Mouse (Mus musculus): ENCODE measurements around the gene Ormdl3. TPM values are rescaled to one million over a fixed set of nuclear protein-coding genes. Genes with fewer than 3 reads are reported as not detected.

The Ormdl3 gene
- polyA plus RNA-seq, 1 experiment from 2014 or later: 65.1 TPM

Other genes starting within 250 kb of the Ormdl3 start
- gene Ppp1r1b, start 239.0 kb downstream of the Ormdl3 start, polyA plus RNA-seq (2015; fragmentation: Nextera tagmentation; extraction: Ambion mirVana): 74.0 and 75.8 TPM in 2 replicates
- 43.0 and 43.2 TPM in 2 replicates for gene Stard3, start 229.0 kb downstream of the Ormdl3 start, polyA plus RNA-seq (2015; fragmentation: Nextera tagmentation; extraction: Ambion mirVana)
- gene Tcap, start 203.6 kb downstream of the Ormdl3 start, polyA plus RNA-seq (2015; fragmentation: Nextera tagmentation; extraction: Ambion mirVana): 175 TPM in 2 replicates
- gene Pnmt, start 200.9 kb downstream of the Ormdl3 start, polyA plus RNA-seq (2015; fragmentation: Nextera tagmentation; extraction: Ambion mirVana): 0.37 and 0.39 TPM in 2 replicates
- 18.0 and 19.0 TPM in 2 replicates for gene Pgap3, start 186.9 kb downstream of the Ormdl3 start, polyA plus RNA-seq (2015; fragmentation: Nextera tagmentation; extraction: Ambion mirVana)
- 34.1 and 41.9 TPM in 2 replicates for gene Erbb2, start 174.9 kb downstream of the Ormdl3 start, polyA plus RNA-seq (2015; fragmentation: Nextera tagmentation; extraction: Ambion mirVana)
- 100 and 115 TPM in 2 replicates for gene Mien1, start 148.4 kb downstream of the Ormdl3 start, polyA plus RNA-seq (2015; fragmentation: Nextera tagmentation; extraction: Ambion mirVana)
- gene Grb7, start 141.0 kb downstream of the Ormdl3 start, polyA plus RNA-seq (2015; fragmentation: Nextera tagmentation; extraction: Ambion mirVana): 1.9 and 4.3 TPM in 2 replicates
- gene Ikzf3, start 41.3 kb downstream of the Ormdl3 start, polyA plus RNA-seq (2015; fragmentation: Nextera tagmentation; extraction: Ambion mirVana): 1.0 and 4.0 TPM in 2 replicates
- 0.42 and 0.62 TPM in 2 replicates for gene Zpbp2, start 36.3 kb downstream of the Ormdl3 start, polyA plus RNA-seq (2015; fragmentation: Nextera tagmentation; extraction: Ambion mirVana)
- gene Lrrc3c, start 10.9 kb upstream of the Ormdl3 start, polyA plus RNA-seq (2015; fragmentation: Nextera tagmentation; extraction: Ambion mirVana): not detected in 2 replicates
- 0.30 and 2.9 TPM in 2 replicates for gene Gm12355, start 38.3 kb upstream of the Ormdl3 start, polyA plus RNA-seq (2015; fragmentation: Nextera tagmentation; extraction: Ambion mirVana)
- gene Gsdma3, start 39.0 kb upstream of the Ormdl3 start, polyA plus RNA-seq (2015; fragmentation: Nextera tagmentation; extraction: Ambion mirVana): 0.09 TPM in 1 of 2 replicates, not detected in the other
- gene Gsdma2, start 59.4 kb upstream of the Ormdl3 start, polyA plus RNA-seq (2015; fragmentation: Nextera tagmentation; extraction: Ambion mirVana): 0.18 TPM in 1 of 2 replicates, not detected in the other
- not detected in 2 replicates for gene Gsdma, start 77.0 kb upstream of the Ormdl3 start, polyA plus RNA-seq (2015; fragmentation: Nextera tagmentation; extraction: Ambion mirVana)
- 166 and 169 TPM in 2 replicates for gene Psmd3, start 95.2 kb upstream of the Ormdl3 start, polyA plus RNA-seq (2015; fragmentation: Nextera tagmentation; extraction: Ambion mirVana)
- gene Csf3, start 113.9 kb upstream of the Ormdl3 start, polyA plus RNA-seq (2015; fragmentation: Nextera tagmentation; extraction: Ambion mirVana): not detected in 2 replicates
- gene Med24, start 142.1 kb upstream of the Ormdl3 start, polyA plus RNA-seq (2015; fragmentation: Nextera tagmentation; extraction: Ambion mirVana): 36.8 and 40.3 TPM in 2 replicates
- gene Thra, start 153.3 kb upstream of the Ormdl3 start, polyA plus RNA-seq (2015; fragmentation: Nextera tagmentation; extraction: Ambion mirVana): 37.5 and 40.2 TPM in 2 replicates
- gene Nr1d1, start 188.0 kb upstream of the Ormdl3 start, polyA plus RNA-seq (2015; fragmentation: Nextera tagmentation; extraction: Ambion mirVana): 7.0 and 8.2 TPM in 2 replicates
- 15.2 and 15.5 TPM in 2 replicates for gene Msl1, start 208.1 kb upstream of the Ormdl3 start, polyA plus RNA-seq (2015; fragmentation: Nextera tagmentation; extraction: Ambion mirVana)
- gene Casc3, start 217.5 kb upstream of the Ormdl3 start, polyA plus RNA-seq (2015; fragmentation: Nextera tagmentation; extraction: Ambion mirVana): 23.4 and 24.0 TPM in 2 replicates
- 1.0 and 1.1 TPM in 2 replicates for gene Rapgefl1, start 249.4 kb upstream of the Ormdl3 start, polyA plus RNA-seq (2015; fragmentation: Nextera tagmentation; extraction: Ambion mirVana)